Mouse (Mus musculus) testis, postnatal 14 days (tissue): ENCODE data around the gene Fignl2.
"Not testable (repeated sequence)": the region's sequence is repeated elsewhere in the genome, so short reads cannot be mapped to it uniquely, and the experiment has no call there.

Experiments
- DNase-seq: peaks from one replicate; pipeline ENCODE4 v3.0.0; 2021; ENCODE audit warnings: low spot score

Fignl2 gene

GRCm38 (mm10) chr15:101077813-101078730 lies at the start of gene Fignl2:
Gene Fignl2 (minus strand): TSS chr15:101078567.
- DNase-seq, result no peak

GRCm38 (mm10) chr15:101126876-101127544 lies 48.6 kb upstream of the Fignl2 start:
- DNase-seq, result peak; percentile 56

DNA sequence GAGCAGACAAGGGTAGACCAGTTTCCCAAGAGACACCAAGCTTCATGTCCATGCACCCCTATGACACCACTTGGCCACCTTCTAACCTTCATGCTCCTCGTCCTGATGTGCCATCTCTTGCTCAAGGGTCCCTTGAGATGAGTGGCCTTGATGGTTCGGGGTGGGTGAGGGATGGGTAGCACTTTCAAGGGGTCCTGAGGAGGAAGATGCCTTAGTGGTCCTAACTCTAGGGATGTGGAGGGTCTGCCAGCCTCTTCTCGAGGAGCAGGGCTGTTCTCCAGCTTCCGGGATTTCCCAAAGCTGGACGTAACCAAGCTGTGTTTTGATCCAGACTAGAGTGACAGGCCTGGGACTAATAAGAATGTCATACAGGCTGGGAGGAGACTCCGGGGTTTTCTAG lies 47.2 kb upstream of the Fignl2 start:
- DNase-seq, result no peak

- no peak for DNase-seq
Observed at GRCm38 (mm10) chr15:101123202-101123601, 44.8 kb upstream of the Fignl2 start.

- no peak for DNase-seq
Observed at GRCm38 (mm10) chr15:101122290-101122589, 43.9 kb upstream of the Fignl2 start.

DNA sequence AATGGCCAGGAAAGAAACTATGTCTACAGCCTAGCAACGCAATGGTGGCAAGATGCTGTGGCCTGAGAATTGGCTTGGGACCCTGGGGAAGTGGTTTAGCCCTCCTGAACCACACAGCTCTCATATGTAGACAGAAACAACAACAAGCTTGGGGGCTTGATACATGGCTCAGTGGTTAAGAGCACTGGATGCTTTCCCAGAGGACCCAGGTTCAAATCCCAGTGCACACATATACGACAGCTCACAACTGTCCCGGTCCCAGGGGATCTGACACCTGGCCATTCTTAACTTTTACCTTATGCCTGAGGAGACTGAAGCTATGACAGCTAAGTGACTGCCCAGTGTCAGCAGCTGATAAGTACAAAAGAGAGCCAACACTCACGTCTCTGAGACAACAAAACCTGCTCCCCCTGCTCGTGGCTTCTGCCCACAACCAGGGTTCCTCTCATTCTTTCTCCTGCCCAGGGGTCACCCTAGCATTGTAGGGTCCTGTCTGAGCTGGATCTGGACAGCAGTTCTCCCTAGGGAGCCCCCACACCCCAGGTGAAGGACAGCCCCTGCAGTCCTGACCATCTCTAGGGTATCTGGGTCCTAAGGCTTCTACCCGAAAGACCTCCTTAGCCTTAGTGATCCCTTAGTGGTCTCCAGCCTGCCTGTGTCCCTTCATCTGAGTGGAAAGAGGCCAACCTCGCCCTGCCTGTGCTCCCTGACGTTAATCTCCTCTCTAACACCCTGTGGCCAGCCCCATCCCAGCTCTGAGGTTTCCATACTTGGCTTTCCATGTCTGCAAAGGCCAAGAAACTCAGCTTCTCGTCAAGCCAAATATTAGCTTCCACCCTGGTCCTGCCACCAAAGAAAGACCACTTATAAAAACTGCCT lies 43.3 kb upstream of the Fignl2 start:
- DNase-seq, result no peak

- DNase-seq, result no peak
Observed at GRCm38 (mm10) chr15:101118399-101119125, 40.2 kb upstream of the Fignl2 start.

DNA sequence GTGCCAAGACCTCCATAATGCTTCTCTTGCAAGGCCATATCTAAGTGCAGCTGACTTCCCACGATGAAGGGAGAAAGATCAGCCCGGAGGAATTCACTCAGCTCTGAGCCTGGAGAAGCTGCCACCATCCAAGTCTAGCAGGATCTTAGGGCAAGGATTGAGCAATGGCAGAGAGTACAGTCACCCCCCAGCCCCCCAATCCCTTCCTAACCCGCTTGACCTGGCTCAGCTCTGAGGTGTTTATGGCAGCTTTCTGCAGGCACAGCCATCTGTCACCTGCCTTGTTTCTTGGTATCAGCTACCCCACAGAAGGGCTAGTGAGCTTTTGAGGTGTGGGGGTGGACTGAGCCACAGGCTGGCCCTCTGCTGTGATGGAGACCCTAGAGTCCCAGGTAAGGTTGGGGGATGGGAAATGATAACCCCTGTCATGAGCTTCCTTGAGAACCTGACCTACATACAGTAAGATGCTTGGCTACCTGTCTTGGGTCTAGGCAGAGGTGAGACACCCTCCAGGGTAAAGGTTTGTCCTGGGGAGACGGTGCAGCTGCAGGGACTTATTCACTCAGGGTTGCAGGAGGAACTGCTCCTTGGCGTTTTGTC lies 37.2 kb upstream of the Fignl2 start, which contains the start of gene Ankrd33:
Gene Ankrd33, plus strand, starts transcription at position 245 of the 600 bp plus-strand sequence.
- DNase-seq, result no peak

DNA sequence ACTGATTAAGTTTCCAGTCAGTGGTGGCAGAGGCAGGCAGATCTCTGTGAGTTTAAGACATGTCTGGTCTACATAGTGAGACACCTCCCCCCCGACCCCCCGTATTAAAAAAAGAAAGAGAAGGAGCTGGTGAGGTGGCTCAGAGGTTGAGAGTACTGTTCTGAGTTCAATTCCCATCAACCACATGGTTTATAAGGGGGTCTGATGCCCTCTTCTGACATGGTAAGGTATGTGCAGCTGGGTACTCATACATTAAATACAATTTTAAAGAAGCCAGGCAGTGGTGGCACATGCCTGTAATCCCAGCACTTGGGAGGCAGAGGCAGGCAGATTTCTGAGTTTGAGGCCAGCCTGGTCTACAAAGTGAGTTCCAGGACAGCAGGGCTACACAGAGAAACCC lies 35.4 kb upstream of the Fignl2 start:
- not testable (repeated sequence) for DNase-seq

DNA sequence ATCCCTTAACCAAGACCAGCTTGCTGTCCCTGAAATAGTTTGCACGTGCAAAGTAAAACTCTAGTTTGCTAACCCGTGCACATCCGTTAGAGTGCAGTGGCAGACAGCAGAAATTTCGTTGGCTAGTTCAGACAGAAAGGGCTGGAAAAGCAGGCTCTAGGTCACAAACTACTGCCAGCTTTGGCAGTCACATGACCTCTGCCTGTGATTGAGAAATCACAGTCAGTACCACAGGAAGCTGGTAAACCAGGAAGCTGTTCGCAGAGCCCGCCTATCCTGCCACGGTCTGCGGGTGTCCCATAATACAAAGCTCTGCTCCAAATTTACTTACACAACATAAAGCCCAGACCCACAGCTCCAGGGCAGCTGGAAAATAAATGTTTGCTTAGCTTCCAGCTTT lies 34.8 kb upstream of the Fignl2 start:
- DNase-seq, result no peak

- no peak for DNase-seq
Observed at GRCm38 (mm10) chr15:101107906-101108671, 29.7 kb upstream of the Fignl2 start.

- no peak for DNase-seq
Observed at GRCm38 (mm10) chr15:101106011-101106410, 27.6 kb upstream of the Fignl2 start.

DNA sequence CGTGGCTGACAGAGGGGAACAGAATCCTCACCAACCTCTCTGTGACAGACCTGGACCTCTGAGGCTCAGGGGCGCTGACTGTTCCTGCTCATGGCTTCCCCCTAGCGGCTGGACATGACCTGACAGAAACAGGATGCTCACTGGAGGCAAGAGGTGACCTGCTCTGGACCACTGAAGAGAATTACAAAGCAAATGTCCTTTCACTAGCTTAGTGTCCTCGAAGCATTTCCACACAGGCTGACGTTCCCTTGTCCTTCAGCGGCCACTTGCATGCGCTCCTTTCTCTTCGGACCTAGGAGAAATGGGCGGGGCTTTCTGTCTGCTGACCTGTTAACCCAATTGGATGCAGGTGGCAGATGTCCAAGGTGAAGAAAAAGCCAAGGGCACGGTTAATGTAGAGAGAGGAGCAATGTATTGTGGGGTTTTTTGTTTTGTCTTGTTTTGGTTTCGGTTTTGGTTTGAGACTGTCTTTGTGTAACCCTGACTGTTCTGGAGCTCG lies 27.2 kb upstream of the Fignl2 start:
- DNase-seq, result peak; percentile 74

- DNase-seq, result no peak
Observed at GRCm38 (mm10) chr15:101103605-101104304, 25.4 kb upstream of the Fignl2 start.

- peak; percentile 73 for DNase-seq
Observed at GRCm38 (mm10) chr15:101100996-101101395, 22.6 kb upstream of the Fignl2 start.

DNA sequence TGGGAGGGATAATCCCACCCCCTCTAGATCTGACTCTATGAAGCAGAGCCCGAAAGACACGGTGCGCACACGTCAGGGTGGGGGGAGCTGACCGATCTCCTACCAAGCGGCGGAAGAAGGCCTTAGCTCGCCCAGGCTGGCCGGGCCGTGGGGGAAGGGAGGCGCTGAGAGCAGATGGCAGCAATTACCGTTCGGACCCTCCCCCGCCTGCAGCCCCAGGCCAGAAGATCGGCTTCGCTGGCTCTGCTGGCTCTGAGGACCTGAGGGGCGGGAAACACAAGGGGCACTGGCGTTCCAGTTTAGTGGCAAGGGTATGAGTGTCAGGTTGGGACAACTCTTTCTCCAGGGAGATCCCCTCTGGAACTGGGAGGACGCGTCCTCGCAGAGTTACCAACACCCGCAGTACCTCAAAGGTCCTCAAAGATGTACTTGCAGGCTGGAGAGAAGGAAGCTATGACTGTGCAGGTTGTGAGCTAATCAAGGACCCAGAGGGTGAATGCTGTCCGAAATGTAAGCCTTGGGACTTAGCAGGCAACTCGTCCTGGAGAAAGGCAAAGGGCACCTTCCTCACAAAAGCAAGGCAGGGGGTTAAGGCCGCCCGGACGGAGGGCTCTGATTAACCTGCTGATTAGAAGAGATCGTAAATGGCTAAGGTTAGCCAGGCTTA lies 19.8 kb upstream of the Fignl2 start:
- DNase-seq, result peak; percentile 36

DNA sequence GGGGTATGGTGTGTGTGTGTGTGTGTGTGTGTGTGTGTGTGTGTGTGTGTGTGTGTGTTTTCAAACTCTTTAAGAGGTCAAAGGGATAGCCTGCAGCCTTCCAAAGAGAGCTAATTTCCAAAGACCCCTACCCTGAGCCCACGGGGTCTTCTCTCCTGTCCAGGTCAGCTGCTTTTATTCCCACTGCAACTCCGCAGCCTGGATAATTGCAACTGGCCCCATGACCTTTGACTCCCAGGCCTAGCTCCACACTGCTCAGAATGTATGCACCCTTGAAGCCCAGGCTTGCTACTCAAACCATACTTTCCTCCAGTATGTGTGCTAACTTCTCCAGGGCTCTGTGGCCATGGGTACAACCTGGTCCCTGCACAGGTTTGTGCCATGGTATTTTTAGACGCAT lies 17.0 kb upstream of the Fignl2 start:
- no peak for DNase-seq

GRCm38 (mm10) chr15:101094979-101095378 lies 16.6 kb upstream of the Fignl2 start:
- no peak for DNase-seq

DNA sequence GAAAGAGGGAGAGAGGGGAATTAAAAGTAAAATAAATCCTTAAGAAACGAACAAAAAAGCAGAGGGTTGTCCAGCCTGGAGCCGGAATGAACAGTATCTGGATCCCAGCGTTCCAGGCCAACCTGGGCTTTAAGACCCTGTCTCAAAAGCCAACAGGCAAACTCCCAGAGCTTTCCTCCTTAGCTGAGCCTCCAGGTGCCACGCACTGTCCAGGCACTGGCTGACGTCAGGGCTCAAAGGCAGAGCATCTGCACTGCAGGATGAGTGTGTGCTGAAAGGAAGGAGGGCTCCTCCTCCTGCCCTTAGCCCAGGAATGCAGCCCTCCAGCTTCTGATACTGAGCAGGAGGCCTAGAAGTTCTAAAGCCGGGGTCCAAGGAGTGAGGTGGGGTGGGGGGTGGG lies 15.6 kb upstream of the Fignl2 start:
- DNase-seq, result no peak
